Mouse (Mus musculus) right cerebral cortex, postnatal 25 days (tissue): ENCODE data around the gene Abl1.

ENCODE experiments used
- DNase-seq: peaks from one replicate; pipeline ENCODE4 v3.0.0; 2022

Gene Abl1

GRCm38 (mm10) chr2:31827877-31828276, 139.7 kb downstream of the Abl1 start:
- DNase-seq: no peak

GRCm38 (mm10) chr2:31828311-31828825, 140.2 kb downstream of the Abl1 start:
- no peak for DNase-seq

GRCm38 (mm10) chr2:31836091-31836490, 147.9 kb downstream of the Abl1 start:
- DNase-seq: no peak

GRCm38 (mm10) chr2:31836985-31837384, 148.8 kb downstream of the Abl1 start:
- no peak for DNase-seq

GRCm38 (mm10) chr2:31838868-31839267, 150.7 kb downstream of the Abl1 start:
- DNase-seq: no peak

- DNase-seq: no peak
These were observed 156.6 kb downstream of the Abl1 start for GRCm38 (mm10) chr2:31844729-31845136.

GRCm38 (mm10) chr2:31845512-31845895, 157.3 kb downstream of the Abl1 start:
- no peak for DNase-seq

- no peak for DNase-seq
These were observed 157.9 kb downstream of the Abl1 start, which contains the start of gene Fibcd1 for GRCm38 (mm10) chr2:31845896-31846691. Gene Fibcd1, minus strand, starts transcription at chr2:31846005.

GRCm38 (mm10) chr2:31846692-31847660, 158.8 kb downstream of the Abl1 start:
- no peak for DNase-seq

GRCm38 (mm10) chr2:31847908-31848307, 159.7 kb downstream of the Abl1 start:
- no peak for DNase-seq

- DNase-seq: no peak
These were observed 162.0 kb downstream of the Abl1 start for GRCm38 (mm10) chr2:31850141-31850540.
